Mouse (Mus musculus): ENCODE measurements around the gene Sh3glb1.

Gene Sh3glb1

GRCm38 (mm10) chr3:144669944-144670874 is 49.9 kb downstream of the Sh3glb1 start:
- no peak for DNase-seq (ENCODE audit: low spot score)

- DNase-seq (ENCODE audit: low spot score): no peak
These were observed 50.7 kb downstream of the Sh3glb1 start for GRCm38 (mm10) chr3:144669457-144669864.

- no peak for DNase-seq (ENCODE audit: low spot score)
These were observed 51.2 kb downstream of the Sh3glb1 start for GRCm38 (mm10) chr3:144668949-144669348.

- no peak for DNase-seq (ENCODE audit: low spot score)
These were observed 52.1 kb downstream of the Sh3glb1 start for GRCm38 (mm10) chr3:144668039-144668438.

- no peak for DNase-seq (ENCODE audit: low spot score)
These were observed 55.5 kb downstream of the Sh3glb1 start for GRCm38 (mm10) chr3:144664363-144665299.

- no peak for DNase-seq (ENCODE audit: low spot score)
These were observed 56.6 kb downstream of the Sh3glb1 start for GRCm38 (mm10) chr3:144663415-144664093.

- DNase-seq (ENCODE audit: low spot score): no peak
These were observed 57.8 kb downstream of the Sh3glb1 start for GRCm38 (mm10) chr3:144662215-144662852.

GRCm38 (mm10) chr3:144661439-144661838 is 58.7 kb downstream of the Sh3glb1 start:
- no peak for DNase-seq (ENCODE audit: low spot score)

- DNase-seq (ENCODE audit: low spot score): no peak
These were observed 75.9 kb downstream of the Sh3glb1 start for GRCm38 (mm10) chr3:144644202-144644601.

- DNase-seq (ENCODE audit: low spot score): no peak
These were observed 76.7 kb downstream of the Sh3glb1 start for GRCm38 (mm10) chr3:144643301-144643871.

GRCm38 (mm10) chr3:144642141-144642540 is 78.0 kb downstream of the Sh3glb1 start:
- DNase-seq (ENCODE audit: low spot score): no peak

- DNase-seq (ENCODE audit: low spot score): no peak
These were observed 80.1 kb downstream of the Sh3glb1 start for GRCm38 (mm10) chr3:144640033-144640432.

- no peak for DNase-seq (ENCODE audit: low spot score)
These were observed 80.7 kb downstream of the Sh3glb1 start for GRCm38 (mm10) chr3:144639387-144639786.

- no peak for DNase-seq (ENCODE audit: low spot score)
These were observed 82.0 kb downstream of the Sh3glb1 start for GRCm38 (mm10) chr3:144638110-144638509.

GRCm38 (mm10) chr3:144635236-144635635 is 84.9 kb downstream of the Sh3glb1 start:
- DNase-seq (ENCODE audit: low spot score): no peak

Data from T-cell, adult 2 months (primary cell).